Mouse (Mus musculus): ENCODE results near the gene Ttc16. TPM values are rescaled to one million over a fixed set of nuclear protein-coding genes. Genes with fewer than 3 reads are reported as not detected.

Ttc16 gene
- polyA plus RNA-seq, 1 experiment, result 0.16 TPM

DNA sequence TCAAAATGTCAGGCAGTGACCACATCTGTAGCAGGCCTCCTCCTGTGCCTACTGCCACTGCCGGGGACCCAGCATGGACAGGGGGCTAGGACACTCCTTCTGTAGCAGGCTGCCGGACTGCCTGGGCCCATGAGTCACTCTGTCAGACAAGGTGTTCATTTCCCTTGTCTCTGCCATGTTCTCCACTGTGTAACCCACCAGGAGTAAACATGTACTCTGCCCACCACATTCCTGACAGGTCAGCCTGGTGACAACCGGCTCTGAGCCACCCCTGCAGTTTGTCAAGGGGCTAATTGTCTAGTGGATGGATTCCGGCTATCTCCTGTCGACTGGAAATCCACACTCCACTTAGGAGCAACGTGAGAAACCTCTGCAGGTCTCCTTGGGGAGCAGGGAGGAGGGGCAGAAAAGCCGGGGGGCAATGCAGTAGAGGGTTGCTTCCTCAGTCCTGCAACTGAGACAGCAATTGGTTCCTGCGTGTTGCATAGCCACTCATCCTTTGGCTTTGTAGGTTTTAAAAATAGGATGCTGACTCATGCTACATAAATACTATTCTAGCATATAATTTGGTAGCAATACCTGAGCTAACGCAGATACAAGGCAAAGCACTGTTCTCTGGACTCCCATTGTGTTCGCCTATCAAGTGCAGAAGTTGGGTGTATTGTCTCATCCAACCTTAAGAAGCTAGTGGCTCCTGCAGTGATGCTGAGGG is 23.0 kb upstream of the Ttc16 start:
- H3K4me2 ChIP-seq (ENCODE audit: low read depth), result no peak overlapping the region
- H3ac ChIP-seq (ENCODE audit: control insufficient read depth, insufficient read length), result no peak overlapping the region
- H3K27me3 ChIP-seq (ENCODE audit: control insufficient read depth, insufficient read depth, insufficient read length), result no peaks in the 10 kb centered on the region
- H3K79me2 ChIP-seq (ENCODE audit: control insufficient read depth, insufficient read depth), result no peaks in the 10 kb centered on the region
- H3K36me3 ChIP-seq (ENCODE audit: control insufficient read depth, insufficient read depth), result peaks cover 25% of the 10 kb centered on the region
- TF ChIP-seq MYOG (IDR thresholded peaks at IDR 0.05; ENCODE audit: control insufficient read depth in 1 of 3, insufficient read depth in 1 of 3, insufficient read length in 2 of 3, low read depth in 2 of 3) (no peak), TCF12 (IDR thresholded peaks at IDR 0.05; ENCODE audit: insufficient read depth, poor library complexity, severe bottlenecking) (no peak), CEBPB (IDR thresholded peaks at IDR 0.05; ENCODE audit: insufficient read depth, poor library complexity, severe bottlenecking) (no peak), USF1 (IDR thresholded peaks at IDR 0.05; ENCODE audit: low read depth) (no peak), SRF (IDR thresholded peaks at IDR 0.05; ENCODE audit: control insufficient read depth, insufficient read length, low read depth) (no peak), POLR2AphosphoS2 (IDR thresholded peaks at IDR 0.05; ENCODE audit: insufficient read length, low read depth) (no peak), REST (IDR thresholded peaks at IDR 0.05; ENCODE audit: insufficient read depth, insufficient read length) (no peak), POLR2A (IDR thresholded peaks at IDR 0.05; ENCODE audit: insufficient read length, low read depth) (no peak), E2F4 (IDR thresholded peaks at IDR 0.05; ENCODE audit: insufficient read depth) (no peak), TCF3 (IDR thresholded peaks at IDR 0.05; ENCODE audit: insufficient read length, low read depth) (no peak), MAX (IDR thresholded peaks at IDR 0.05; ENCODE audit: low read depth) (no peak), MYOD1 (IDR thresholded peaks at IDR 0.05; ENCODE audit: control insufficient read depth in 1 of 3, insufficient read length in 2 of 3, low read depth in 2 of 3) (no peak)
- H3K4me3 ChIP-seq, result no peak overlapping the region

DNA sequence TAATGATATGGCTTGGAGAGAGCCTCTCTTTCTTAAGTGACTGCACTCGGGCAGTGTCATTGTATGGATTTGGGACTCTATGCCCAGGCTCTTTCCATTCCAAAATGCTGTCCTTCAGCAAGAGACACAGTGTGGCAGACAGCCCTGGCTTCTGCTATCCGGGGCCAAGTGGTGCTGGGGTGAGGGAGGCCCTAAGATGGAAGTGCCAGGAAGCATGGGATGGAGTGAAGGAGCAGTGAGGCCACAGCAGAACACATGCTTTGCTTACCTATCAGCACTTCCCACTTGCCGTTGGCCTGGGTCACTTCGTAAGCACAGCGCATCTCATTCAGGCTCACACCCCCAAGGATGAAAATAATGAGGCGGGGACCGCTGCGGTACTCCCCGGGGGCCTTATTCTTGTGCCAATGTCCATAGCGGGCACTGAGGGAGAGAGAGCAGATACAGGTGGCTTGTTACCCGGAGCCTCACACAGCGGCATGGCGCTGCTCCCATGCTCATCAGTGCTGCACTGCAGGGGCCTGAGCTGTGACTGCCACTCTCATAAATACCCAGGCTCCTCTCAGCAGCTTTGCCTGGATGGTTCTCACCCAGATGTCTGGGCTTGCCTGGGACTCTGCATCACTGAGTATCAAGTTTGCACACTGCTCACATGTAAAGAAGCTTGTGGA is 20.4 kb upstream of the Ttc16 start:
- Histone ChIP-seq H3ac (ENCODE audit: control insufficient read depth, insufficient read length) (no peak overlapping the region), H3K36me3 (ENCODE audit: control insufficient read depth, insufficient read depth) (peaks cover 22% of the 10 kb centered on the region), H3K27me3 (ENCODE audit: control insufficient read depth, insufficient read depth, insufficient read length) (no peaks in the 10 kb centered on the region), H3K4me2 (ENCODE audit: low read depth) (no peak overlapping the region), H3K79me2 (ENCODE audit: control insufficient read depth, insufficient read depth) (no peaks in the 10 kb centered on the region), H3K4me3 (no peak overlapping the region)
- no peak for TF ChIP-seq REST (IDR thresholded peaks at IDR 0.05; ENCODE audit: insufficient read depth, insufficient read length)
- TF ChIP-seq SRF (IDR thresholded peaks at IDR 0.05; ENCODE audit: control insufficient read depth, insufficient read length, low read depth), result no peak
- TF ChIP-seq POLR2A (IDR thresholded peaks at IDR 0.05; ENCODE audit: insufficient read length, low read depth), result no peak
- no peak for TF ChIP-seq TCF12 (IDR thresholded peaks at IDR 0.05; ENCODE audit: insufficient read depth, poor library complexity, severe bottlenecking)
- no peak for TF ChIP-seq MYOD1 (IDR thresholded peaks at IDR 0.05; ENCODE audit: control insufficient read depth in 1 of 3, insufficient read length in 2 of 3, low read depth in 2 of 3)
- no peak for TF ChIP-seq POLR2AphosphoS2 (IDR thresholded peaks at IDR 0.05; ENCODE audit: insufficient read length, low read depth)
- TF ChIP-seq USF1 (IDR thresholded peaks at IDR 0.05; ENCODE audit: low read depth), result no peak
- no peak for TF ChIP-seq MAX (IDR thresholded peaks at IDR 0.05; ENCODE audit: low read depth)

DNA sequence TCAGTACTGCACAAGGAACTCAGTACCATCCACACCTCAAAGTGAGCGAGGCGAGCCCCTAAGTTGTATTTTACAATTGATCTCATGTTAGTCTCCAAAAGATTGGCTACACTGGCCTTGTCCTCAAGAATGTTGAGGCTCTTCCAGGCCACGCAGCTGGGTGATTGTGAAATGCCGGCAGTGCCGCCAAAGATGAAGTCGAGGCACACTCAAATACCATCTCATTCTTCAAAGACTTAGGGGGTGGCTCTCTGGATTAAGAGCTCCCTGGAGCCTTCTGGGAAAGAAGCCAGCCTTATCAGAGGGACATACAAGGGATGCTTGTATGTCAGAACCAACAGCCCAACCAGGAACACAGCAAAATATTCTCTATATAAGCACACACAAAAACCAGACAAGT is 15.9 kb upstream of the Ttc16 start:
- H3K79me2 ChIP-seq (ENCODE audit: control insufficient read depth, insufficient read depth), result no peaks in the 10 kb centered on the region
- peaks cover 7% of the 10 kb centered on the region for H3K36me3 ChIP-seq (ENCODE audit: control insufficient read depth, insufficient read depth)
- H3K4me3 ChIP-seq, result no peak overlapping the region
- H3K4me2 ChIP-seq (ENCODE audit: low read depth), result no peak overlapping the region
- no peaks in the 10 kb centered on the region for H3K27me3 ChIP-seq (ENCODE audit: control insufficient read depth, insufficient read depth, insufficient read length)
- TF ChIP-seq CEBPB (IDR thresholded peaks at IDR 0.05; ENCODE audit: insufficient read depth, poor library complexity, severe bottlenecking) (peak; percentile 22; the same call in 1 of the 2 replicates), POLR2AphosphoS2 (IDR thresholded peaks at IDR 0.05; ENCODE audit: insufficient read length, low read depth) (no peak)
- no peak overlapping the region for H3ac ChIP-seq (ENCODE audit: control insufficient read depth, insufficient read length)

- no peaks in the 10 kb centered on the region for H3K27me3 ChIP-seq (ENCODE audit: control insufficient read depth, insufficient read depth, insufficient read length)
- TF ChIP-seq CEBPB (IDR thresholded peaks at IDR 0.05; ENCODE audit: insufficient read depth, poor library complexity, severe bottlenecking) (no peak), TCF3 (IDR thresholded peaks at IDR 0.05; ENCODE audit: insufficient read length, low read depth) (no peak), USF1 (IDR thresholded peaks at IDR 0.05; ENCODE audit: low read depth) (no peak), REST (IDR thresholded peaks at IDR 0.05; ENCODE audit: insufficient read depth, insufficient read length) (no peak), E2F4 (IDR thresholded peaks at IDR 0.05; ENCODE audit: insufficient read depth) (no peak), SRF (IDR thresholded peaks at IDR 0.05; ENCODE audit: control insufficient read depth, insufficient read length, low read depth) (no peak), POLR2AphosphoS2 (IDR thresholded peaks at IDR 0.05; ENCODE audit: insufficient read length, low read depth) (no peak)
- H3K4me3 ChIP-seq, result no peak overlapping the region
These were observed 13.1 kb upstream of the Ttc16 start for GRCm38 (mm10) chr2:32788581-32788980.

DNA sequence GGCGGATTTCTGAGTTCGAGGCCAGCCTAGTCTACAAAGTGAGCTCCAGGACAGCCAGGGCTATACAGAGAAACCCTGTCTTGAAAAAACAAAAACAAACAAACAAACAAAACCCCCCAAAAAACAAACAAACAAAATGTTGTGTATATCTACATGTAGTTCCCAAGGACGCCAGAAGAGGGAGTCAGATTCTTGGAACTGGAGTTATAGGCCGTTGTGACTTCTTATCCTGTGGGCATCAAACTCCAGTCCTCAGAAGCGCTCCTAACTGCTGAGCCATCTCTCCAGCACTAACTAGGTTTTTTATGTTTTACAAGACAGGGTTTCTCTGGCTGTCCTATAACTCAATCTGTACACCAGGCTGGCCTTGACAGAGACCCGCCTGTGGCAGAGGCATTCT is 11.7 kb upstream of the Ttc16 start:
- no peaks in the 10 kb centered on the region for H3K36me3 ChIP-seq (ENCODE audit: control insufficient read depth, insufficient read depth)
- TF ChIP-seq MYOD1 (IDR thresholded peaks at IDR 0.05; ENCODE audit: control insufficient read depth in 1 of 3, insufficient read length in 2 of 3, low read depth in 2 of 3) (no peak), MAX (IDR thresholded peaks at IDR 0.05; ENCODE audit: low read depth) (no peak), MYOG (IDR thresholded peaks at IDR 0.05; ENCODE audit: control insufficient read depth in 1 of 3, insufficient read depth in 1 of 3, insufficient read length in 2 of 3, low read depth in 2 of 3) (no peak), TCF12 (IDR thresholded peaks at IDR 0.05; ENCODE audit: insufficient read depth, poor library complexity, severe bottlenecking) (no peak), E2F4 (IDR thresholded peaks at IDR 0.05; ENCODE audit: insufficient read depth) (no peak), CEBPB (IDR thresholded peaks at IDR 0.05; ENCODE audit: insufficient read depth, poor library complexity, severe bottlenecking) (no peak), USF1 (IDR thresholded peaks at IDR 0.05; ENCODE audit: low read depth) (no peak), POLR2A (IDR thresholded peaks at IDR 0.05; ENCODE audit: insufficient read length, low read depth) (no peak), TCF3 (IDR thresholded peaks at IDR 0.05; ENCODE audit: insufficient read length, low read depth) (no peak), SRF (IDR thresholded peaks at IDR 0.05; ENCODE audit: control insufficient read depth, insufficient read length, low read depth) (no peak), REST (IDR thresholded peaks at IDR 0.05; ENCODE audit: insufficient read depth, insufficient read length) (no peak), POLR2AphosphoS2 (IDR thresholded peaks at IDR 0.05; ENCODE audit: insufficient read length, low read depth) (no peak)
- H3K27me3 ChIP-seq (ENCODE audit: control insufficient read depth, insufficient read depth, insufficient read length), result no peaks in the 10 kb centered on the region

More at GRCm38 (mm10) chr2:32788581-32788980, 13.1 kb upstream of the Ttc16 start:
- H3K36me3 ChIP-seq (ENCODE audit: control insufficient read depth, insufficient read depth), result no peaks in the 10 kb centered on the region
- no peak overlapping the region for H3ac ChIP-seq (ENCODE audit: control insufficient read depth, insufficient read length)
- no peaks in the 10 kb centered on the region for H3K79me2 ChIP-seq (ENCODE audit: control insufficient read depth, insufficient read depth)
- no peak overlapping the region for H3K4me2 ChIP-seq (ENCODE audit: low read depth)

More for the DNA sequence above, 11.7 kb upstream of the Ttc16 start:
- Histone ChIP-seq H3ac (ENCODE audit: control insufficient read depth, insufficient read length) (no peak overlapping the region), H3K4me3 (no peak overlapping the region), H3K79me2 (ENCODE audit: control insufficient read depth, insufficient read depth) (no peaks in the 10 kb centered on the region), H3K4me2 (ENCODE audit: low read depth) (no peak overlapping the region)
